Mouse (Mus musculus): ENCODE measurements at regions not wholly inside any gene's neighbourhood (a gene's known extent, or its start where the extent isn't known, plus 50 kb on each side); places are given as distances from the start of the nearest gene placed in this dataset.

DNA sequence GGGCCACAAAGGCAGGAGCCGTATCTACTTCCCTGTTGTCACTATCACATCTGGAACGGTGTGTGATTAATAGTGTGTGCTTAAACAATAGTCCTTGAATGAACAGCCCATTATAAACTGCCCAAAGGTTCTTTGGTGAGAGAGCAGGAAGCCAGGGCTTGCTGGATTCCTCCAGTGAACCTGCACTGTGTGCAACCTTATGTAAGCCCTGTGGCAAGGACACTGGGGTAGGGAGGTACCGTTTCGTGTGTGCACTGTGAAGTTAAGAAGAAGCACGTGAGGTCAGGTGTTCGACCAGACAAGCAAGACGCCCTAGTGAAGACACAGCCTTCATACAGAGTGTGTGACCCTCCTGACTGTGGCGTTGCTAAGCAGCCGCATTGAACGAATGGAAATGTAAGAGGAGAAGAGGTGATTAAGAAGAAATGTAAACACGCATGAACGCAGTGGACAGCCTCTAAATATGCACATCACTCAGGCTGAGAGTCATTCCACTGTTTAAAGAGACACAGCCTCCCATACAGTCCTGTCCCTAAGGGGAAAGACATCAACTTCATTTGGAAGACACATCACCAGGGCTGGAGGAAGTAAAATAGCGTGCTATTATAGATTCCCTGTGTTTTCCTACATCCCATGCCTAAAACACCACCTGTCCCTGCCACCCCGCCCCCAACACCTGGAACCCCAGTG, 472.0 kb upstream of the Gm19410 start:
- in situ Hi-C loops (cut with MboI; ENCODE audit: unreplicated experiment in 2 of 2) = no loop called here

DNA sequence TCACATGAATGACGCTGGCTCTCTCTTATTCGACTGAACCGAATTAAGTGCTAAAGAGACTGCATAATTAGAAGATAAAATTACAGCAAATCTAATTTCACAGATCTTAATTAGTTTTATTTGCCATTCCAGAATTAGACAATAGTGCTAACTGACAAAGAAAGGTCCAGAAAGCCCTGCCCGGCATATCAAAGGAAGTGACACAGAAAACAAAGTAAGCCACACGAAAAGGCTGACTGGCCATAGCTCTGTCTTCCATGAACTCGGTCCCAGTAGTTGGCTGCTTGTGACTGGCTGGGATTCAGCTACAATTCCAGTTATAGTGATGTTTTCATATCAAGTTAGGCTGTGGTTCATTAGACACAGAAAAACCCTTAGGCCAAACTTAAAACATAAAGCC, 468.7 kb upstream of the Gm19410 start:
- in situ Hi-C loops (cut with MboI; ENCODE audit: unreplicated experiment in 2 of 2) = no loop called here

DNA sequence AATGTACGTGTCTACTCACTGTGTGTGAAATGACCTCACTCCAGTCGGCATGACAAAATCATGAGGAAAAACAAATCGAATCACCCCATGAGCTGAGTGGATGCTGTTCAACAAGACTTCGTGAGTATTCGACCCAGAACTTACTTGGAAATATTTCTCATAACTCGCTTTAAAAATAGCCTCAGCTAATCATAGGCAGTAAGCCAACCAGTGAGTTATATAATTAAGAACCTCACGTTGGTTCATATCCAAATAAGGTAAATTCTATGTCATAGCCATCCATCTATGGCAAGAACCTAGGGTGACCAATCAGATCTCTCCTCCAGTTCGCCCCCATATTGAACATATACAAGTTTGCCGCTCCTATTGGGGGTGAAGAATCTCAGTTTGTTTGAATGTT, 466.5 kb upstream of the Gm19410 start:
- in situ Hi-C loops (cut with MboI; ENCODE audit: unreplicated experiment in 2 of 2) = no loop called here

DNA sequence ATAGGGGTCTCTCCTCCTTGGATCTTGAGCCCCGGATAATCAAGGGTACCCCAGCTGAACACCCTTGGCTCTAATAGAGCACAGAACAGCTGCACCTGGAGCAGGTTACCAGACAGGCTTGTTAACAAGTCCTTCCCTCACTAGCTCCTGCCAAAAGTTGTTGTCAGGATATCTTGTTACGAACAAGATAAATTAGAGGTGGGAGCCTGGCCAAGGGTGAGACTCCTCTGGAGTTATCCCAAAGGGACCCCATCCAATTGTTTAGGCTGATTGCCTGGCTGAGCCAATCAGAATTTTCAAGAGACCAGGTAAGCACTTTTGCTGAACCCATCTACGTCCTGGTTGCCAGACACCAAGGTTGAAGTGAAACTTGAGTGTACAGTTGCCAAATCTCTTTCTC, 465.2 kb upstream of the Gm19410 start:
- in situ Hi-C loops (cut with MboI; ENCODE audit: unreplicated experiment in 2 of 2) = no loop called here

DNA sequence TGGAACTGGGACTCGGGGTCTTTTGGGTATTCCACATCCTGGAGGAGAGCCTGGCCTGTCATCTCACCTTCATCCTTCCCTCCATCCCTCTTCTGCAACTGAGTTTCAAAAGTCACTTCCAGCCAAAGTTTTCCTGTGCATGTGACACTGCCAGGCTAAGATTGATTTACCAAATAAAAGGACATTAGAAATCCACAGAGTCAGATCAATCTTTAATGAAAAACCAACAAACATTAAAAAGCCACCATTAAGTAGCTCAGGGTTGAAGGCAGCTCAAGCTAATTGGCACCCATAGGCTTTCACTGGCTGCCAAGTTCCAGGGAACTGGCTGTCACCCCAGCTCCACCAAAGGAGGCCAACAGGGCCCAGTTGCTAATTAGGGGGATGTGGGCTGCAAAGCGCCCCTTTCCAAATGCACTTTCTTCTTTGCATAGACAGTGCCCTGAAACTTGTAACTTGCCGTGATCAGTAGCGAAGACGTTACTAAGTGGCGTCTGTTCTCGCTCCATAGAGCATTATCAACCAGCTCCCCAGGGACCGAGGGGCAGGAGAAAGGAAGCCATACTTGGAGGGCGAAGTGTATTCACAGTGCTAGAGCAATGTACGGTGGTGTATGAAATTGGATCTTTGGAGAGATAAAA, 464.6 kb upstream of the Gm19410 start:
- in situ Hi-C loops (cut with MboI; ENCODE audit: unreplicated experiment in 2 of 2) = no loop called here

DNA sequence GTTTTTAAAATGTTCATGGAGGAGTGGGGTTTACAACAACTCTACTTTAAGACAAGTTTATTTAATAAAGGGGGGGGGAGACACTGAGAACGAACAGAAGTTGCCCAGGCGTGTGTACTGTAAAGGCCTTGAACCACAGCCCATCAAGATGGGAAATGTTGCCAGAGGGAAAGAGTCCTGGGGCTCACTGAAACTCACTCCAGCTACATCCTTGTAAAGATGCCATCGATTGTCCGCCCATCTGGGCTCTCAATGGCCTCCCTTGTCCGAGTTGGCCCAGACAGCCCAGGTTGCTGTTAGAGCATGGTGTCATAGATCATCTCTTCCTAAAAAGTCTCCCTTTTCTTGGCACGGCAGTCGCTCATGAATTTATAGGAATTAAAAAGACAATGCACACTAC, 462.7 kb upstream of the Gm19410 start:
- in situ Hi-C loops (cut with MboI; ENCODE audit: unreplicated experiment in 2 of 2) = no loop called here

DNA sequence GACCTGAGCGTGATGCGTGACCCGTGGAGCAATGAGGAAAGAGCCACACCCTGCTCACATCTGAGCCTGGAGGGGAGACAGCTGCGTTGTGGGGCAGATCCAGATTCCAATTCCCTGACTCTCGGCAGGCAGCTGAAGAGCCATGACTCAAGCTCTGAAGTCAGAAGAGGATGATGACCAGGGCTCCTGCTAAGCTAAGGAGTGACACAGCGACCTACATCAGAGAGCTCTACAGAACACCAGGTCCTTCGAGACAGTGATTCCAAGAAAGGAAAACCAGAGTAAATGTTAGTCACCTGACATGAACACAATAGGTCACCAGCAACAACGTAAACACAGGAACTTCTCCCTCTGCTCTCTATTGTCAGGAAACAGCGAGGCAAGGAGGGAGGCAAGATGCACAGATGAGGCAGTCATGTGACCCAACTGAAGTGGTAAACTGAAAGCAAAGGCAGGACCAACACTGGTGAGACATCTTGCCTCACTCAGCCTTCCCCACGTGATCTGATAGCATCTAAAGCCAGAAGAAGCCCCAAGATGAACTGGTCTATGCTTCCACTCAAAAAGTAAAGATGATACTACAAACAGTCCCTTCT, 444.2 kb upstream of the Gm19410 start:
- in situ Hi-C loops (cut with MboI; ENCODE audit: unreplicated experiment in 2 of 2) = no loop called here

DNA sequence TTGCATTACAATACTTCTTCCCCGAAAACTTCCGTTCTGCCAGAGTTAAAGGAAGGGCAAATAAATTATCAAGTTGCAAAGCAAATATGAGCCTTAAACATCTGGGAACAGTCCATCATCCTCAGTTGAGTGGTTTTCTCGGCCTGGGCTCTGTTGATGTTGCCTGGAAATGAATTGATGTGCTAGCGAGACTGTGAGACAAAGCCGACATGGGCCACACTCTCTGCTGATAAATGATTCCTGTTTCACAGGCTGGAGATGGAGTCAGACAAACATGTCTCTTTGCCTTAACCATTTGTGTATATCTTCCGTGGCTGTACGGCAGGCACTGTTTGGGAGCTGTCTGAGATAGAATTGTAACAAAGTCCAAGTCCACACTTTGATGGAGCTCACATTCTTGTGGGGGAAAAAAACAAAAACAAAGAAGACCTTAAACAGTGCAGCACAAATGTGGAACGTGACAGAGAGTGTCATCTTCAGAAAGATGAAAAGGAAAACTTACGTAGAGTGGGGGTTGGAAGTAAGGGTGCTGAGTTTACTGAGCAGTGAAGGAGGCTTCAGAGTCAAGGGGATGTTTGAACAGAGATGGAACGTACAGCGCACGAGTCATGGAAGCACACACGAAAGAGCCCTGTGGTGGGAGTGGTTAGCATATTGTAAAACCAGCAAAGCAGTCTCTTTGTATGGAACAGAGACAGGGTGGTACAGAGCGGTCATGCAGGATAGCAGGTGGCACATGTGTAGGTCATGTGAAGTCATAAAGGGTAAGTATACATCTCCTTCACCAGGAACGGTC, 442.2 kb upstream of the Gm19410 start:
- in situ Hi-C loops (cut with MboI; ENCODE audit: unreplicated experiment in 2 of 2) = no loop called here
